Mouse (Mus musculus) stomach, embryonic 15.5 days (tissue): ENCODE results near the gene Crebzf. TPM values are rescaled to one million over a fixed set of nuclear protein-coding genes. Genes with fewer than 3 reads are reported as not detected.
A peak's percentile ranks its signal among the peaks of the same experiment; 100 is the strongest.

Experiments
- ATAC-seq: fragments of 200-750 bp; cut with Nextera tagmentation; 2 replicates; pipeline ENCODE4 v1.8.0; 2017; ENCODE audit warnings: low read depth, moderate number of reproducible peaks, moderate TSS enrichment; ENCODE audit not compliant: insufficient read depth, low FRiP score
- H3K27ac ChIP-seq: fragments of 300-500 bp; sonication (generic); 2 replicates; pipeline ENCODE4 v1.5.1; 2015; ENCODE audit warnings: mild to moderate bottlenecking, inconsistent platforms
- H3K27me3 ChIP-seq: fragments of 300-500 bp; sonication (generic); replicated peaks from 2 replicates; pipeline ENCODE4 v1.6.1; 2015; ENCODE audit warnings: inconsistent platforms
- H3K36me3 ChIP-seq: fragments of 300-500 bp; sonication (generic); 2 replicates; pipeline ENCODE4 v1.6.1; 2015; ENCODE audit warnings: inconsistent platforms
- H3K4me1 ChIP-seq: fragments of 300-500 bp; sonication (generic); 2 replicates; pipeline ENCODE4 v1.6.1; 2015; ENCODE audit warnings: inconsistent platforms
- H3K4me2 ChIP-seq: fragments of 300-500 bp; sonication (generic); 2 replicates; pipeline ENCODE4 v1.6.1; 2015; ENCODE audit warnings: mild to moderate bottlenecking, inconsistent platforms
- H3K4me3 ChIP-seq: fragments of 300-500 bp; sonication (generic); replicated peaks from 2 replicates; pipeline ENCODE4 v1.5.1; 2015; ENCODE audit warnings: inconsistent platforms
- H3K9ac ChIP-seq: fragments of 300-500 bp; sonication (generic); 2 replicates; pipeline ENCODE4 v1.6.1; 2015; ENCODE audit warnings: inconsistent platforms
- H3K9me3 ChIP-seq: fragments of 300-500 bp; sonication (generic); 2 replicates; pipeline ENCODE4 v1.6.1; 2016; ENCODE audit warnings: inconsistent platforms
- WGBS: fragments of 180-500 bp; shearing (Covaris S2); methylation state at CpG from one replicate; pipeline ENCODE4 v1.1.7; 2015; 5-methylcytosine and 5-hydroxymethylcytosine counted together
- polyA plus RNA-seq: library from polyadenylated mRNA; unstranded; fragments of >200 nt; fragmentation: Nextera tagmentation; extraction: Ambion mirVana; gene quantifications from 2 replicates; pipeline ENCODE4 v1.2.1, GENCODE M21; 2015

Crebzf gene
- polyA plus RNA-seq, 1 experiment from 2014 or later: 36.4 TPM

DNA sequence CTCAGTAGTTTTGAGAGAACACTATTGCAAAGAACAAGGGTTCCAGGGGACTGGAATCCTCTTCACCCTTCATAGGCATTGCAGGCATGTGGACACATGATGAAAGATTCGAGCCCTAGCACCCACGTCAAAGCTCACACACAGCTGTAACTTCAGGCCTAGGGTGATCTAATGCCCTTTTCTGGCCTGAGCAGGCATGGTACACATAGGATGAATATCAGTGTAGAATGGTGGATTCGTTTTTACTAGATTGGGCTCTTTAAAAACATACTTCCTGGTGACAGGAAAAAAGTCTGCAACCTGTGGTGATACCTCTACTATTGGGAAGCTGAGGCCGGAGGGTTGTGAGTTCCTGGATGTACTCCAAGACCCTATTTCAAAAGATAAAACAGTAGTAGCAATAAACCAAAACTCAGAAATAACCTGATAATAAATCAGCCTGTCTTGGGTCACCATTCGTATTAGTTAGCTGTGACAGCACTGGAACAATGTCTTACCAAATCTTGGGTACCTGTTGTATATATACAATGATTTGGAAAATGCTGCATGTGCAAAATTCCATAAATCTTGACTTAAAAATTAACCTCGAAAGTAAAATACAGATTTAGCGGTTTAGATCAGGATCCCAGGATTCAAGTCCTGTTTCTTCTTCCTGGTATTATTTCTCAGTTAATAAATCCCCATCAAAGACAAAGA is 13.8 kb downstream of the Crebzf start:
- no peaks in the 10 kb centered on the region for H3K27me3 ChIP-seq
- peak overlapping the region; percentile 68; the same call in 1 of the 2 replicates for H3K9ac ChIP-seq
- peaks cover 4% of the 10 kb centered on the region; the same call in 1 of the 2 replicates for H3K36me3 ChIP-seq
- peak overlapping the region; percentile 82 for H3K4me2 ChIP-seq
- no peak for ATAC-seq
- peaks cover 6% of the 10 kb centered on the region; the same call in 1 of the 2 replicates for H3K4me1 ChIP-seq
- peak overlapping the region; percentile 93; the same call in 1 of the 2 replicates for H3K27ac ChIP-seq
- H3K9me3 ChIP-seq: no peaks in the 10 kb centered on the region
- 21% methylated on average over 7 of the region's 7 CpGs for WGBS
- peak overlapping the region; percentile 88 for H3K4me3 ChIP-seq

DNA sequence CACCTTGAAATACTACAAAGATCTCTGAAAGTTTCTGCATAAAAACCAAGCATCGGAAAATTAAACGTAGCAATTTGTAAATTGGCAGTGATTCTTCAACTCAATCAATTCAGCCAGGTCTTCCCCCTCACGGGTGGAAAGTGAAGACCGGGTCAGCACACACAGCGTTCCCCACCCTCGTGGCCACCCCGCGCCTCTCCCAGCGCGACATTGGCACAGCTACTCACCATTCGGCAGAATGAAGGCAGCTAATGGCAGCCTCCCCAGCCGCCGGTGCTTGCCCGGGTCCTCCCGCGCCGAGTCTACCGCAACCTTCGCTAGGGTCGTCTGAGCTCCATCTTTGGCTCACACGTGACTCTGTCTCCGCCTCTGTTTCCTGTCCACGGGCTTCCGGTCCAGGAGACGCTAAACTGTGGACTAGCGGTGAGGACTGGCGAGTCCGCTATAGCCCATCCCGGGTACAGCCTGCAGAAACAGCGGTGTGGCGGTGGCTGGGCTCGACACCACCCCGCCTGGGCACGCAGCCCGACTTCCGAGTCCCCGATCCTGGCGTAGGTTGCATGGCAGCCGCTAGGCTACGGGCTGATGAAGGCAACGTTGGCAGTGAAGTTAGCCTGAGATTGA is 14.4 kb downstream of the Crebzf start, which contains the start of gene Tmem126a:
Gene Tmem126a (minus strand): TSS at position 385 of the 624 bp plus-strand sequence.
- no peaks in the 10 kb centered on the region for H3K9me3 ChIP-seq
- H3K27ac ChIP-seq: peak within 1 kb of the TSS; percentile 93
- H3K36me3 ChIP-seq: peaks cover 3% of the 10 kb centered on the region; the same call in 1 of the 2 replicates
- H3K4me2 ChIP-seq: peak within 1 kb of the TSS; percentile 82
- peak; percentile 96 for ATAC-seq
- H3K9ac ChIP-seq: peak within 1 kb of the TSS; percentile 68
- H3K27me3 ChIP-seq: no peaks in the 10 kb centered on the region
- peaks cover 6% of the 10 kb centered on the region; the same call in 1 of the 2 replicates for H3K4me1 ChIP-seq
- peak within 1 kb of the TSS; percentile 88 for H3K4me3 ChIP-seq
- WGBS: under 1% methylated on average over 41 of the region's 41 CpGs

DNA sequence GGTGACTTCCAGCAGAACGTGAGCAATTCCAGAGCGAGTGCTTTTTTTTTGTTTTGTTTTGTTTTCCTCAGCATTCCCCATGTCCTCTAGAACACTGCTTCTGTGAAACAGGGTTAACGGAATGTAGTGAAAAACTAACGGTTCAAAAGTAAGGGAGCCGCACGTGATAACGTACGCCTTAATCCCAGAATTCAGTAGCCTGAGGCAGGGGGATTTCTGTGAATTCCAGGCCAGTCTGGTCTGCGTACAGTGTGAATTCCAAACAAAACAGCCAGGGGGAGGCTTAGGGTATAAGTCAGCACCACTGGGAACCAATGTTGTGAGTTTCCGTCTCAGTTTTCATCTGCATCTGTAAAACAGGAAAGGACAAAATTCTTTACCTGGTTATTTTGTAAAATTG is 15.0 kb downstream of the Crebzf start:
- Histone ChIP-seq H3K9me3 (no peaks in the 10 kb centered on the region), H3K36me3 (peaks cover 3% of the 10 kb centered on the region; the same call in 1 of the 2 replicates), H3K4me2 (peak overlapping the region; percentile 82), H3K9ac (peak overlapping the region; percentile 68), H3K4me1 (peaks cover 6% of the 10 kb centered on the region; the same call in 1 of the 2 replicates), H3K27me3 (no peaks in the 10 kb centered on the region), H3K27ac (peak overlapping the region; percentile 93), H3K4me3 (peak overlapping the region; percentile 88)
- 10% methylated on average over 10 of the region's 10 CpGs for WGBS
- ATAC-seq: peak; percentile 19; the same call in 1 of the 2 replicates

DNA sequence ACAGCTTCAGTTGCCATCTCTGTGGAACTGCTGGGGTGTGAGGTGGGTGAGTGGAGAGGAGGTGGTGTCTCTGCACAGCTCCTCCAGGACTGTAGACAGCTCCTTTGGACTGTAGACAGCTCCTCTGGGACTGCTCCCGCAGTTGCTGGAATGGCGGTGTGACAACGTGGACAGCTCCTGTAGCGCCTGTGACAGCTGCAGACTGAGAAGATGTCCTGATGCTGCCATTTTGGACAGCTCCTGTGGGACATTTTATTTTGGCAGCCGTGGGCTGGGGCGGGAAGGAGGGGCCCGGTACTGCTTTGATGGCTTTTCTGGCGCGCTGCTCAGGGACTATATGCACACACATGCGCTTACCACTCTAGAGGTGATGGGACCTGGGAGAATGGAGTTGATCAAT is 17.8 kb downstream of the Crebzf start:
- Histone ChIP-seq H3K27ac (no peak overlapping the region), H3K9me3 (no peaks in the 10 kb centered on the region), H3K4me1 (peaks cover 6% of the 10 kb centered on the region; the same call in 1 of the 2 replicates), H3K4me2 (no peak overlapping the region), H3K4me3 (no peak overlapping the region), H3K27me3 (no peaks in the 10 kb centered on the region), H3K36me3 (no peaks in the 10 kb centered on the region), H3K9ac (no peak overlapping the region)
- ATAC-seq: no peak
- 43% methylated on average over 10 of the region's 10 CpGs for WGBS

DNA sequence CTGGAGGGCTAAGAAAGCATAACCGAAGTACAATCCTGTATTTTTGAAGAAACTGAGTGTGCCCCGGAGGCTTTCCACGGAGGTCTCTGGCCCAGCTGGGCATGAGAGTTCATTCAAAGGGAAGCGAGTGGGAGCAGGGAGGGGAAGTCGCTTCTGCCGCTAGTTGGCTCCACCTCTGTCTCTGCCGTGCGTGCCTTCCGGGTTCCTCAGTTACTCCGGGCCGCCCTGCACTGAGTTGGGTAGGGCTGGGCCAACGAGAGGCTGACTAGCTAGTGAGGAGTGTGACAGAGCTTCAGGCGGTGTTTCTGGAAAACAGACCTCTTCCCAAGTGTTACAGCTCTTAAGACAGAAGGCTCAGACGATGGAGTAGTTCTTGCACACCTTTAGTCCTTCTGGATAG is 18.4 kb downstream of the Crebzf start:
- no peak overlapping the region for H3K27ac ChIP-seq
- H3K9me3 ChIP-seq: no peaks in the 10 kb centered on the region
- 0 out of 2 replicates have a peak overlapping the region, but pooled peaks have one; percentile 16 for H3K4me2 ChIP-seq
- no peak for ATAC-seq
- no peaks in the 10 kb centered on the region for H3K27me3 ChIP-seq
- no peak overlapping the region for H3K9ac ChIP-seq
- H3K4me1 ChIP-seq: peaks cover 3% of the 10 kb centered on the region; the same call in 1 of the 2 replicates
- H3K36me3 ChIP-seq: no peaks in the 10 kb centered on the region
- WGBS: 18% methylated on average over 14 of the region's 14 CpGs
- H3K4me3 ChIP-seq: no peak overlapping the region

DNA sequence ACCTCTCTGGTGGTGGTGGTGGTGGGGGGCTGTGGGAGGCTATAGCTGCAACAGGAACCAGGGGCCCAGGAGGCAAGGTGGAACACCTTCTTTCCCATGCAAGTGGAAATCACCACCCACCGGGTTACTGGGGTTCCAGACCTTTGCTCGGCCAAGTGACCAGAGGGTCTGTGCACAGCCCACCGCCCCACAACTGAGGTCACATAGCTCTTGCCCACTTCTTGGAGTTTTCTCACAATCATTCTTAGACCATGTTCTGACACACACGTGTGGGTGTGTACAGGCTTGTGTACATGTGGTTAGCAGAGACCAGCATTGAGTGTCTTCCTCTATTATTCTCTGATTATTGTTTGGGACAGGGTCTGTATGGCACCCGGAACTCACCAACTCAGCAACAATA is 18.9 kb downstream of the Crebzf start:
- no peak overlapping the region for H3K4me3 ChIP-seq
- H3K36me3 ChIP-seq: no peaks in the 10 kb centered on the region
- H3K4me1 ChIP-seq: no peaks in the 10 kb centered on the region
- ATAC-seq: no peak
- H3K9me3 ChIP-seq: no peaks in the 10 kb centered on the region
- 84% methylated on average over 5 of the region's 5 CpGs for WGBS
- H3K27ac ChIP-seq: no peak overlapping the region
- H3K4me2 ChIP-seq: no peak overlapping the region
- no peaks in the 10 kb centered on the region for H3K27me3 ChIP-seq
- H3K9ac ChIP-seq: no peak overlapping the region

DNA sequence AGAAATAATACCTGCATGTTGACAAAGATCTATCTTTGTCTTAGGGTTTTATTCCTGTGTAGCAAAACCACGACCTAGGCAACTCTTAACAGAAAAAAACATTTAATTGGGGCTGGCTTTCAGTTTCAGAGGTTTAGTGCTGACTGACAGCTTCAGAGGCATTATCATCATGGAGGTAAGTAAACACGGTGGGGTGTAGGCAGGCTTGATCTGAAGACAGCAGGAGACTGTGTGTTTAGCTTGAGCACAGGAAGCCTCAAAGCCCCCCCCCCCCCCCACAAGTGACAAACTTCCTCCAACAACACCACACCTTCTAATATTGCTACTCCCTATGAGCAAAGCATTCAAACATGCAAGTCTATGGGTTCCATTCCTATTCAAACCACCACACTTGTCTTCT is 31.0 kb downstream of the Crebzf start:
- no peaks in the 10 kb centered on the region for H3K9me3 ChIP-seq
- H3K4me3 ChIP-seq: no peak overlapping the region
- 59% methylated on average over 2 of the region's 2 CpGs for whole genome bisulfite sequencing
- no peak for ATAC-seq
- H3K4me1 ChIP-seq: no peaks in the 10 kb centered on the region; the same call in 1 of the 2 replicates
- no peaks in the 10 kb centered on the region for H3K27me3 ChIP-seq
- H3K36me3 ChIP-seq: no peaks in the 10 kb centered on the region
- no peak overlapping the region for H3K27ac ChIP-seq
- H3K9ac ChIP-seq: no peak overlapping the region
- no peak overlapping the region for H3K4me2 ChIP-seq

DNA sequence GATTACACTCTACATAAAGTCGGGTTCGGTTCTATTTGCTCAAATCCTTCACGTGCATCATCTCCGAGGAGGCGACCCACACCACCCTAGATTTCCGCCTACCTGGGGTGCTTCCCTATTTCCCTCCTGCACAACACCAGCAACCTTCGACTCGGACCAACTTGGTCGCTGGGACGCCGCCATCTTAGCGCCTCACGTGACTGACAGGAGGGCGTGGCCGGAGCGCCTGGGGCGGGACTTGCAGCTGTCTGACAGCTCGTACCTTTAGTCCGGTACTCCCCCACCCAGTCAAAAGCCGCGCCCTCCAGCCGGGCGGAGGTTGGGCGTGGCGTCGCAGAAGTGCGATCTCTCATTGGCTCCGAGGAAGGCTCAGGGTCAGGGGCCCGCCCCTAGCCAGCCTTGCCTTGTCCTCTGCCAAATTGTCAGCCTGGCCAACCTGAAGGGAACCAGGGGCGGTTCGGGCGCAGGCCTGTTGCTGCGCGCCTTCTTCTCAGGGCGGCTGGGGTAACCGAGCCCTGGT is 33.3 kb downstream of the Crebzf start, which contains the start of gene Tmem126b:
Gene Tmem126b (minus strand): TSS at position 209 of the 520 bp plus-strand sequence.
- WGBS: under 1% methylated on average over 36 of the region's 36 CpGs
- ATAC-seq: peak; percentile 100
- Histone ChIP-seq H3K27me3 (no peaks in the 10 kb centered on the region), H3K9me3 (no peaks in the 10 kb centered on the region), H3K4me3 (peak within 1 kb of the TSS; percentile 69), H3K27ac (peak within 1 kb of the TSS; percentile 71), H3K4me2 (peak within 1 kb of the TSS; percentile 96), H3K9ac (peak within 1 kb of the TSS; percentile 59), H3K36me3 (no peaks in the 10 kb centered on the region), H3K4me1 (no peaks in the 10 kb centered on the region; the same call in 1 of the 2 replicates)

DNA sequence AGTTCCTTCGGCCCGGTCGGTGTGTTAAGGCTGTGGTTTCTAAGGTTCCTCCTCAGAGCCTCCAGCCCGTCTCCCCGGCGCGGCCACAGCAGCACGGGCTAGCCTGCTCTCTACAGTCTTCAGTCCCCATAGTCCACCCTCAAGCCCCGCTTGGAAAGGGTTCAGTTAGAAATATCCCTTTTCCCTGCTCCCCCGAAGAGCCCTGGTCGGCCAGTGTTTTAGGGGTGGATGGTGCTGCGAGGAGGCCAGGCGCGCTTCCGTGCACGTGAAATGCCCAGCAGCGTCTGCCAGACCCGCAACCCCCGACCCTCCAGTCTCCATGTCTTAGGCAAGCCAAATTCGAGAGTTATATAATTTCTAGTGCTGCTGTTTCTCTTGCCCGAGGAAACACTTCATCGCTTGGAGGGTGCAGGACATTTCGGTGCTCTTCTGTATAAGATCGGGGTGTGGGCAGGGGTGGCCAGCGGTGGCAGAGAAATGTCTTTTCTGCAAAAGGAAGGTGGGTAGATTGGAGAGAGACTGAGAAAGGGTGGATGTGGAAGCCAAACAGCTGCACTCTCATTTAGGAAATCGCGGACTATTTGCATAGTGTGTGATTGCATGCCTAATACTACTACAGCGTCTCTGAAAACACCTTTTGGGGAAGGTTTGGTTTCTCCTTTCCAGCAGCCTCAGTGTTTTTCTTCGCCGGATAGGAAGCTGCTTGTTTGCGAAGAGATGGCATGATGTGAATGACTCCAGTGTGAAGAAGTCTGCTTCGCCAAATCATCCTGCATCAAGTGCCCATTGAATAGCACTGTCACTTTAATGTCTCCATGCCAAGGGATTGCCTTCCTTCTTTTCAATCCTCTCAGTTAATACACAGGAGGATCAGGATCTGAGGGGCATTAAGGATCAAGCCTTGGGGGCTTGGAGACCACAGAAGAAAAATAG is 34.0 kb downstream of the Crebzf start, which contains the start of gene Dlg2:
Gene Dlg2 (plus strand): TSS at position 360 of the 933 bp plus-strand sequence.
- Histone ChIP-seq H3K4me1 (no peaks in the 10 kb centered on the region; the same call in 1 of the 2 replicates), H3K4me3 (peak within 1 kb of the TSS; percentile 69), H3K27ac (peak within 1 kb of the TSS; percentile 71), H3K27me3 (no peaks in the 10 kb centered on the region), H3K36me3 (no peaks in the 10 kb centered on the region), H3K9me3 (no peaks in the 10 kb centered on the region), H3K9ac (peak within 1 kb of the TSS; percentile 59), H3K4me2 (peak within 1 kb of the TSS; percentile 96)
- under 1% methylated on average over 32 of the region's 32 CpGs for WGBS
- no peak for ATAC-seq

DNA sequence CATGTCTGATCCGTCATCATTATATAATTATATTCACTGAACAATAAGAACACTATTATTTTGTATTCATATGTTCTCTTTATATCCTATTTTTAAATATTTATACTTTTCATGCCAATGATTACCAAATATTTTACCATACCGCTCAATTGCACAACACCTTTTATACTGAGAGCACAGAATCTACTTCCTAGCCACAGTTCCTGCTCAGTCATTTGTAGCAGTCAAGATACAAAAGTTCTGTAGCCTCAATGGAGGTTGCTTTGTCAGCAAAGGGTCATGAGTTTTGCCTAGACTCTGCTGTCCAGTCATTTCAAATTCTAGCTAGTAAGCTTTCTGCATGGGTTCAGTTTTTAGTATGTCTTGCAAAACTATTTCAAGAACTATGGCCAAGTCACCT is 40.1 kb downstream of the Crebzf start:
- no peaks in the 10 kb centered on the region for H3K36me3 ChIP-seq
- H3K27ac ChIP-seq: no peak overlapping the region
- no peaks in the 10 kb centered on the region for H3K4me1 ChIP-seq
- no peaks in the 10 kb centered on the region for H3K27me3 ChIP-seq
- WGBS: 91% methylated on average over 2 of the region's 2 CpGs
- H3K4me2 ChIP-seq: no peak overlapping the region
- H3K9me3 ChIP-seq: no peaks in the 10 kb centered on the region
- no peak overlapping the region for H3K4me3 ChIP-seq
- no peak overlapping the region for H3K9ac ChIP-seq
- ATAC-seq: no peak
